Mouse (Mus musculus) lung, embryonic 14.5 days (tissue): ENCODE data around the gene 1700016H13Rik. TPM values are rescaled to one million over a fixed set of nuclear protein-coding genes. Genes with fewer than 3 reads are reported as not detected.

Experiments used
- ATAC-seq: fragments of 200-750 bp; cut with Nextera tagmentation; 2 replicates; pipeline ENCODE4 v1.8.0; 2017; ENCODE audit warnings: mild to moderate bottlenecking, moderate TSS enrichment, moderate library complexity; ENCODE audit not compliant: insufficient read depth
- DNase-seq: peaks from one replicate; pipeline ENCODE4 v3.0.0-alpha.2; 2015
- H3K27ac ChIP-seq: fragments of 300-500 bp; sonication (generic); 2 replicates; pipeline ENCODE4 v1.5.1; 2014; ENCODE audit warnings: low read depth, mild to moderate bottlenecking, moderate library complexity
- H3K27me3 ChIP-seq: fragments of 300-500 bp; sonication (generic); 2 replicates; pipeline ENCODE4 v1.6.1; 2014; ENCODE audit warnings: low read length, control low read depth; ENCODE audit not compliant: insufficient read depth
- H3K36me3 ChIP-seq: fragments of 300-500 bp; sonication (generic); 2 replicates; pipeline ENCODE4 v1.6.1; 2014; ENCODE audit warnings: control low read depth; ENCODE audit not compliant: insufficient read depth
- H3K4me1 ChIP-seq: fragments of 300-500 bp; sonication (generic); 2 replicates; pipeline ENCODE4 v1.6.1; 2014; ENCODE audit warnings: antibody characterized with exemption, control low read depth; ENCODE audit not compliant: insufficient read depth
- H3K4me2 ChIP-seq: fragments of 300-500 bp; sonication (generic); 2 replicates; pipeline ENCODE4 v1.6.1; 2014; ENCODE audit warnings: mild to moderate bottlenecking
- H3K4me3 ChIP-seq: fragments of 300-500 bp; sonication (generic); 2 replicates; pipeline ENCODE4 v1.5.1; 2014; ENCODE audit warnings: low read depth, low read length
- H3K9ac ChIP-seq: fragments of 300-500 bp; sonication (generic); 2 replicates; pipeline ENCODE4 v1.6.1; 2014
- H3K9me3 ChIP-seq: fragments of 300-500 bp; sonication (generic); 2 replicates; pipeline ENCODE4 v1.6.1; 2016; ENCODE audit warnings: low read depth, low read length, control low read depth
- CTCF ChIP-seq: IDR thresholded peaks from 2 replicates; pipeline ENCODE4 v1.5.1; 2016; ENCODE audit warnings: antibody characterized with exemption, low read depth
- WGBS: fragments of 180-500 bp; shearing (Covaris S2); extraction: QIAGEN DNeasy Blood & Tissue Kit; methylation state at CpG from one replicate; pipeline ENCODE4 v1.1.7; 2014; 5-methylcytosine and 5-hydroxymethylcytosine counted together
- polyA plus RNA-seq: library from polyadenylated mRNA; unstranded; fragments of >200 nt; fragmentation: Nextera tagmentation; extraction: Ambion mirVana; gene quantifications from 2 replicates; pipeline ENCODE4 v1.2.1, GENCODE M21; 2014

1700016H13Rik gene
- polyA plus RNA-seq, 1 experiment from 2014 or later, result 0.45 TPM

DNA sequence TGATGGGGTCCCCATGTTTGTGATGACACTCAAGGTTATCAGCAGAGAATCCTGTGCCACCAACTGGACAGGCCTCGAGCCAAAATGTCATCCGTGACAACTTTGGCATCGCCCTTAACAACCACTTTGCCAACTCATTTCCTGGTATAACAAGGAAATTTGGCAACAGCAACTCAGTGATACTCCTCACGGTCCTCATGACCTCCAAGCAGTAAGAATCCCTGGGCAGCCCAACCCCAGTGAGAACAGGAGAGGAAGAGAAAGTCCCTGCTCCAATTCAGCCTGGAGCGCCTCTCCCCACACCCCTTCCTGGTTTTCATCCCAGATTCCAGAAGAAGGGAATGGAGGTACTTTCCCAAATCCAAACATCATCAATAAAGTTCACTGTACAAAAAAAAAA is 31.0 kb downstream of the 1700016H13Rik start:
- Histone ChIP-seq H3K9me3 (no peaks in the 10 kb centered on the region), H3K9ac (no peak overlapping the region), H3K27me3 (no peaks in the 10 kb centered on the region), H3K36me3 (no peaks in the 10 kb centered on the region), H3K4me1 (peaks cover 12% of the 10 kb centered on the region; the same call in 1 of the 2 replicates), H3K4me3 (no peak overlapping the region), H3K27ac (no peak overlapping the region), H3K4me2 (no peak overlapping the region)
- DNase-seq (no peak), ATAC-seq (no peak)
- TF ChIP-seq CTCF, result no peak
- WGBS, result 86% methylated on average over 5 of the region's 5 CpGs

DNA sequence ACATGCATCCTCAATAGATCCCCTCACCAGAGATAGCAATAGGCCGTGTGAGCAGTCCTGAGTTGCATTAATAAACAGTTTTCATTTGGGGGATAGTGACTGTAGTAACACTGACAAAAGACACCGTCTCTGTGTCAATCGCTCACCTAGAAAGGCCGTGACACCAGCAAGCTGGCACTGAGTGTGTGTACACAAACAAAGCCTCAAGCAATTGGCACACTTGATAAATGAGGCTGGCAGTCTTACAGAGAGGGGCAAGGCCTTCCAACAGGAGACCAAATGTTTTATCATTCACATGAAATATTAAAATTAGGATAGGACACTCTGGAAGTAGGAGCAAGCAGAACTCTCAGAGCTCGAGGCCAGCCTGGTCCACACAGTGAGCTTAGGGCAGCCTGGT is 33.5 kb downstream of the 1700016H13Rik start:
- 0 out of 2 replicates have a peak overlapping the region, but pooled peaks have one; percentile 96 for H3K27ac ChIP-seq
- no peak for DNase-seq
- H3K9ac ChIP-seq, result no peak overlapping the region
- no peaks in the 10 kb centered on the region for H3K9me3 ChIP-seq
- 56% methylated on average over 5 of the region's 5 CpGs for WGBS
- TF ChIP-seq CTCF, result no peak
- no peak for ATAC-seq
- H3K4me3 ChIP-seq, result no peak overlapping the region
- no peaks in the 10 kb centered on the region for H3K36me3 ChIP-seq
- no peaks in the 10 kb centered on the region for H3K27me3 ChIP-seq
- no peak overlapping the region for H3K4me2 ChIP-seq
- H3K4me1 ChIP-seq, result peaks cover 16% of the 10 kb centered on the region; the same call in 1 of the 2 replicates

DNA sequence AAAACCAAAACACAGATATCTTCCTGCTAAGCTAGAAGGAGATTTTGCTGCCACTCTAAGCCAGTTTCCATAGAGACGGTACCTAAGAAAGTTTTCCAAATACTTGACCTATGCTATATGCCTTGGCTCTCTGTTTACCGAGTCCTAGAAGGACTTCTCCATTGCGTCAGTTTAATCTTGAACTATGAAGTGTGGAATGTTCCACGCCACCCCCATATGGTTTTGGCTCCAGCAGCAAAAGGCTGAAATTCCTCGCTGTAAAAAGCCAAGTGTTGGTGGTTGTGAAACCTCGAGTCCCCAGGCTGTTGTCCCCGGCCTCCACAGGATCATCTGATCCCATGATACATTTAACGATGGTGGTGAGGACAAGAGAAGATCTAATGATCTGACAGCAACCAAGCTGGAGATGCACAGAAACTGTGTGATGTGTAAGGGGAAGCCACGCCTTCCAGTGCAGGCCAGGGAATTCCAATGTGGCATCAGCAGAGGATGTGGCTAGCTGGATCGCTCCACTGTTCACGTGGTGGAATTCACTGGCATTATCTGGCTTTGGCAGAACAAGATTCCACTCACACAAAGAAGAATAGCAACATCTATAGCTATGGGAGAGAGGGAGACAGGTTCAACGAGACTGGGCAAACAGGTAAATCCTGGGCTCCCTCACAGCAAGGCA is 35.4 kb downstream of the 1700016H13Rik start:
- peak; percentile 96 for ATAC-seq
- H3K9me3 ChIP-seq, result no peaks in the 10 kb centered on the region
- no peaks in the 10 kb centered on the region for H3K27me3 ChIP-seq
- DNase-seq, result peak; percentile 93
- no peaks in the 10 kb centered on the region for H3K36me3 ChIP-seq
- no peak for TF ChIP-seq CTCF
- H3K27ac ChIP-seq, result peak overlapping the region; percentile 96
- 19% methylated on average over 12 of the region's 12 CpGs for WGBS
- peak overlapping the region; percentile 32; the same call in 1 of the 2 replicates for H3K4me2 ChIP-seq
- H3K9ac ChIP-seq, result no peak overlapping the region
- no peak overlapping the region for H3K4me3 ChIP-seq
- peaks cover 16% of the 10 kb centered on the region; the same call in 1 of the 2 replicates for H3K4me1 ChIP-seq

DNA sequence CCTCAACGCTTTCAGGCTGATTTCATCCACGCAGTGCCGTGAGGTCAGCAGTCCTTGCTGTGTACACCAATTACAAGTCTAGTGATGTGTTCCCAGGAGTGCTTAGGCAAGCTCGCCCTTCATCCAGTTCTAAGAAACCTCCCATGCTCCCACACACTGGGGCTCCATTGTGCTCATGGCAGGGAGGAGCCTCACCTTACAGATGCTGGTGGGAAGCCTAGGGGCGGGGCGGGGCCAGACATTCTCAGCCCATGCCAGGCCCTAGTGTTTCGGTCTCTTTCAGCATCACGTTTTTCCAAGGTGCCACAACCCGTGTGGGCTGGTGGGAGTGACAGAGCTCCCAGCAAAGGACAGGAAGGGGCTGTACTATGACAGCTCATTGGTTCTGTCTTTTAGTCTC is 38.6 kb downstream of the 1700016H13Rik start:
- WGBS, result 76% methylated on average over 9 of the region's 9 CpGs

DNA sequence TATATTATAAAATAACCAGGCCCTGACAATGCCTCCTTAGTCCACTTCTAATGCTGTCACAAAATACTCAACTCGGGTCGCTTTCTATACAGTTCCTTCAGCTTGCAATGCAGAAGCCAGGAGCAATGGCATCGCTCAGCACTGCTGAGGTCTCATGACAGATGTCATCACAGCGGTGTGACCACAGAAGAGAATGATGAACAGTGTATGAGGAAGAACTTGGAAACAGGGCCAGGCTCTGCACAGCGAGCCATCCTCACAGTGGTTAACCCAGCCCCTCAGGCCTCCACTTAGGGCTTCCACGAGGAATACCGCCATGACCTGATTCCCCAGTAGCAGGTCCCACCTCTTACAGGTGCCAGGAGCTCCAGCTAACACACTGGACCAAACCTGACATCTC is 41.5 kb downstream of the 1700016H13Rik start:
- no peak for TF ChIP-seq CTCF
- no peaks in the 10 kb centered on the region for H3K36me3 ChIP-seq
- ATAC-seq (no peak), DNase-seq (no peak)
- no peak overlapping the region for H3K27ac ChIP-seq
- no peaks in the 10 kb centered on the region for H3K9me3 ChIP-seq
- H3K4me3 ChIP-seq, result no peak overlapping the region
- H3K4me2 ChIP-seq, result no peak overlapping the region
- H3K9ac ChIP-seq, result no peak overlapping the region
- peaks cover under 1% of the 10 kb centered on the region; the same call in 1 of the 2 replicates for H3K4me1 ChIP-seq
- no peaks in the 10 kb centered on the region for H3K27me3 ChIP-seq
- 82% methylated on average over 7 of the region's 7 CpGs for WGBS

More for the DNA sequence above, 38.6 kb downstream of the 1700016H13Rik start:
- Histone ChIP-seq H3K9ac (no peak overlapping the region), H3K4me1 (peaks cover 16% of the 10 kb centered on the region; the same call in 1 of the 2 replicates), H3K4me2 (no peak overlapping the region), H3K27ac (no peak overlapping the region), H3K27me3 (no peaks in the 10 kb centered on the region), H3K9me3 (no peaks in the 10 kb centered on the region), H3K4me3 (no peak overlapping the region), H3K36me3 (no peaks in the 10 kb centered on the region)
- TF ChIP-seq CTCF, result no peak
- ATAC-seq, result no peak
- no peak for DNase-seq

DNA sequence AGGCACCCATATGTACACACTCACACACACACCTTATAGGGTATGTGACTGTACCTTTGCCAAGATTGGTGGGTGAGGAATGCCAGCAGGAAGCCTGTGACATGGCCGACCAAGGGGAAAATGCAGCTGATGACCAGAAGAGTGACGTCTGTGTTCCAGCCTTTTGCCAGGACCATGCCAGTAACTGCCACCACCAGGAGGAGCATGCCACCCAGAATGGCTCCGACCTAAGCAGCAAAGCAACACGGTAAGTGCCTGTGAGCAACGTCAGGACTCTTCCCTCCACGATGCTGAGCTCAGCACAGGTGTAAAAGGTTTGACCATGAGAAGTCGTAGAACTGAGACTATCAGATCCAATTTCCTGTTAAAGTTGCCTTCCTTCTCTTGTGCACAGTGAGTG is 43.5 kb downstream of the 1700016H13Rik start:
- 82% methylated on average over 7 of the region's 7 CpGs for WGBS
- H3K9me3 ChIP-seq, result no peaks in the 10 kb centered on the region
- no peaks in the 10 kb centered on the region for H3K27me3 ChIP-seq
- no peaks in the 10 kb centered on the region for H3K4me1 ChIP-seq
- no peak overlapping the region for H3K27ac ChIP-seq
- H3K4me2 ChIP-seq, result no peak overlapping the region
- peak; percentile 32 for TF ChIP-seq CTCF
- H3K4me3 ChIP-seq, result no peak overlapping the region
- ATAC-seq (no peak), DNase-seq (no peak)
- no peak overlapping the region for H3K9ac ChIP-seq
- H3K36me3 ChIP-seq, result no peaks in the 10 kb centered on the region

DNA sequence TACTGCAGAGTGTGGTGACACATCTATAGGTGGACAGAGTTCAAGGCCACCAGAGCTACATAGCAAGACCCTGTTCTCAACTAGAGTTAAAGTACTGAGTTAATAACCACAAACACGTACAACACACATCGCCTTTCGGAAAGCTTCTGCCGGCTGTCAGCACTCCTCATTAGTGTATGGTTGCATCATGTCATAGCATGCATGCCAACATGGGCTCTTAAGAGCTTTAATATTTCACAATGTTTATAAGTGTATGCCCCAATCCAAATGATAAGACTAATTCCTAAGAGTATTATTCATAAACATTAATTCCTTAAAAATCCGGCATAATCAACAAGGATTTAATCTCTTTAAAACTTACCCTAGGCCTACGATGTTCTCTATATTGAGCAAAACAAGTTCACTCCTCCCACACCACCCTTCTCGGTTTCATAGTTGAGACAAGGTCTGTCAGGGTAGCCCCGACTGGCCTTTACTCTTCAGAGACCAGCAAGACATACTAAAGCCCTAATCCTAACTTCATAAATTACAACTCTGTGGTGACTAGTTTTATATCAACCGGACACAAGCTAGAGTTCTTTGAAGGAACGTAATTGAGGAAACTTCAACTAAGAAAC is 44.8 kb downstream of the 1700016H13Rik start:
- no peak overlapping the region for H3K27ac ChIP-seq
- DNase-seq (peak; percentile 70), ATAC-seq (0 out of 2 replicates have a peak, but pooled peaks have one; percentile 52)
- H3K9me3 ChIP-seq, result no peaks in the 10 kb centered on the region
- H3K4me2 ChIP-seq, result no peak overlapping the region
- no peaks in the 10 kb centered on the region for H3K4me1 ChIP-seq
- TF ChIP-seq CTCF, result no peak
- H3K36me3 ChIP-seq, result no peaks in the 10 kb centered on the region
- H3K9ac ChIP-seq, result no peak overlapping the region
- 77% methylated on average over 10 of the region's 10 CpGs for WGBS
- H3K4me3 ChIP-seq, result no peak overlapping the region
- no peaks in the 10 kb centered on the region for H3K27me3 ChIP-seq
